Mouse (Mus musculus): ENCODE data around the gene Trp53inp2.

- TF ChIP-seq CTCF (IDR thresholded peaks at IDR 0.05; ENCODE audit: borderline replicate concordance, extremely low read depth, insufficient read depth, insufficient read length) (no peak), POLR2A (IDR thresholded peaks at IDR 0.05; ENCODE audit: borderline replicate concordance, extremely low read depth, insufficient read depth, insufficient read length, poor library complexity, severe bottlenecking) (no peak)
These were observed 44.6 kb upstream of the Trp53inp2 start for GRCm38 (mm10) chr2:155336254-155336653.
